Mouse (Mus musculus): Measurements from ENCODE around the gene Selenon. TPM values are rescaled to one million over a fixed set of nuclear protein-coding genes. Genes with fewer than 3 reads are reported as not detected.

Gene Selenon
- total and polyA plus RNA-seq, 2 experiments, result 0.74 to 2.4 TPM

DNA sequence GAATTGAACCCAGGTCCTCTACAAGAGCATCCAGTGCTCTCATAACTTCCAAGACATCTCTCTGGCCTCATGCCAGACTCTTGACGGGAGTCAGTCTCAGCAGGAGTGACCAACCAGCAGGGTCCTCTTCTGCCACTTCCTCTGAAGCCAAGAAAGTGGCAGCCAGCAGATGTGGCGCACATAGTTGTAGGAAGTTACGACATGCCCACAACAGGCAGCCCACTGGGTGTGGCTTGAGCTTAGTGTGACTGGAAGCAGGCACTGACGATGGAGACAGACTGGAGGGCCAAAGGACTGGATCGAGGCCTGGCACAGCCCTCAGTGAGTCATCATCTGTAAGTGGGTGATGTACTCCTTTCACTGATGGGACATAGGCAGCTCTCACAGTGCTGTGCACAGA, 37.0 kb upstream of the Selenon start:
- Histone ChIP-seq H3K27ac (replicated peaks; ENCODE audit: insufficient read depth, low read depth, low read length) (no peak overlapping the region), H3K36me3 (ENCODE audit: control insufficient read depth, insufficient read depth, low read length) (no peaks in the 10 kb centered on the region), H3K4me1 (ENCODE audit: control insufficient read depth, insufficient read depth, low read length) (peaks cover 3% of the 10 kb centered on the region), H3K79me2 (ENCODE audit: control insufficient read depth, insufficient read depth, low read length) (no peaks in the 10 kb centered on the region), H3K9ac (ENCODE audit: low read depth, low read length) (no peak overlapping the region), H3K4me3 (ENCODE audit: insufficient read depth, low read depth, low read length) (no peak overlapping the region), H3K27me3 (ENCODE audit: control insufficient read depth, insufficient read depth, low read length) (no peaks in the 10 kb centered on the region)
- no peak for DNase-seq (ENCODE audit: extremely low read depth, low read depth, low spot score)
- TF ChIP-seq POLR2A (IDR thresholded peaks at IDR 0.05; ENCODE audit: extremely low read depth, insufficient read depth, low read length), result no peak
- WGBS, result 86% methylated on average over 5 of the region's 5 CpGs

DNA sequence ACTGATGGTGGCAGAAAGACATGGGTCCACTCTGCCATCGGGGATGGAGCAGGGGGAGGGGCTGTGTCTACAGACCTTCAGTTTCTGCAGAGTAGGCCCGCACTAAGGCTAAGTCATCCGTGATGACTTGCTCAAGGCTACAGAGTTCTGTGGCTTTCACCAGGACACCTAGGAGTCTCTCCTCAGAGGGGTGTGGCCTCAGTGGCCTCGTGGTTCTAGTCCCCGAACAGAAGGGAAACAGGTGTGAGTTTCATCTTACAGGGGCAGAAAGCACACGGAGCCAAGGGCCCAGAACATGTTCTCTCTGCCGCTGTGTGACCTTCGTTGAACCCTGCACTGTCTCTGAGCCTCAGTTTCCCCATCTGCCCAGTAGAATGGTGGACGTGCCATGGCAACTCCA, 36.3 kb upstream of the Selenon start:
- Histone ChIP-seq H3K4me3 (ENCODE audit: insufficient read depth, low read depth, low read length) (no peak overlapping the region), H3K27ac (replicated peaks; ENCODE audit: insufficient read depth, low read depth, low read length) (no peak overlapping the region), H3K36me3 (ENCODE audit: control insufficient read depth, insufficient read depth, low read length) (no peaks in the 10 kb centered on the region), H3K27me3 (ENCODE audit: control insufficient read depth, insufficient read depth, low read length) (no peaks in the 10 kb centered on the region), H3K4me1 (ENCODE audit: control insufficient read depth, insufficient read depth, low read length) (peaks cover 3% of the 10 kb centered on the region), H3K9ac (ENCODE audit: low read depth, low read length) (no peak overlapping the region), H3K79me2 (ENCODE audit: control insufficient read depth, insufficient read depth, low read length) (no peaks in the 10 kb centered on the region)
- WGBS, result 90% methylated on average over 9 of the region's 9 CpGs
- no peak for DNase-seq (ENCODE audit: extremely low read depth, low read depth, low spot score)
- no peak for TF ChIP-seq POLR2A (IDR thresholded peaks at IDR 0.05; ENCODE audit: extremely low read depth, insufficient read depth, low read length)
- no peak for TF ChIP-seq CTCF (IDR thresholded peaks at IDR 0.05; ENCODE audit: low read depth, low read length)

DNA sequence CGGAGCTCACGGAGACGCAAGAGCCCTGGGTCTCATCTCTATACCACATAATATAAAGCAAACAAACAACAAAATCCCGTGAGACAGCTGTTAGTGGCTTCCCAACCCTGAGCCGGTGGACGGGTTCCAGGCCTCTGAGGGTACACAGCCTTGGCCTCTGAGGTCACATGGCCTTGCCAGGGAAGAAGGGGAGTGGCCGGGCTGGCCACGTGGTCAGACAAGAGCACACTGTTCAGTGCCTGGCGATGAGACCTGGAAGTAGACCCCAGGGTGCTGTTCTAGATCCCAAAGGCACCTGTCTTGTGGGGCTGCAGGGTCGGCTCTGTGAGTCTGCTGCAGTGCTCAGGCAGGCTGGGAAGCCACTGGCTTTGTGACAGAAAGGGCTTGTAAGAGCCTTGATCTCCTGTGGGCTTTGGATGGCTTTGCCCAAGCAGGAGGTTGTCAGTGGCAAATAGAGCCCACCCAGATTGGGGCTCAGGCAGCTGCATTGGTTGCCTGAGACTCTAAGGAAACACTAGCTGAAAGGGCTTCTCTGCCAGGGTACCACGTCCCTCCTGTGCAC, 35.8 kb upstream of the Selenon start:
- Histone ChIP-seq H3K4me1 (ENCODE audit: control insufficient read depth, insufficient read depth, low read length) (peaks cover 3% of the 10 kb centered on the region), H3K9ac (ENCODE audit: low read depth, low read length) (no peak overlapping the region), H3K79me2 (ENCODE audit: control insufficient read depth, insufficient read depth, low read length) (no peaks in the 10 kb centered on the region), H3K36me3 (ENCODE audit: control insufficient read depth, insufficient read depth, low read length) (no peaks in the 10 kb centered on the region), H3K27me3 (ENCODE audit: control insufficient read depth, insufficient read depth, low read length) (no peaks in the 10 kb centered on the region), H3K27ac (replicated peaks; ENCODE audit: insufficient read depth, low read depth, low read length) (no peak overlapping the region), H3K4me3 (ENCODE audit: insufficient read depth, low read depth, low read length) (no peak overlapping the region)
- WGBS, result 49% methylated on average over 11 of the region's 11 CpGs
- no peak for TF ChIP-seq CTCF (IDR thresholded peaks at IDR 0.05; ENCODE audit: low read depth, low read length)
- no peak for TF ChIP-seq POLR2A (IDR thresholded peaks at IDR 0.05; ENCODE audit: extremely low read depth, insufficient read depth, low read length)
- peak; percentile 55 for DNase-seq (ENCODE audit: extremely low read depth, low read depth, low spot score)

DNA sequence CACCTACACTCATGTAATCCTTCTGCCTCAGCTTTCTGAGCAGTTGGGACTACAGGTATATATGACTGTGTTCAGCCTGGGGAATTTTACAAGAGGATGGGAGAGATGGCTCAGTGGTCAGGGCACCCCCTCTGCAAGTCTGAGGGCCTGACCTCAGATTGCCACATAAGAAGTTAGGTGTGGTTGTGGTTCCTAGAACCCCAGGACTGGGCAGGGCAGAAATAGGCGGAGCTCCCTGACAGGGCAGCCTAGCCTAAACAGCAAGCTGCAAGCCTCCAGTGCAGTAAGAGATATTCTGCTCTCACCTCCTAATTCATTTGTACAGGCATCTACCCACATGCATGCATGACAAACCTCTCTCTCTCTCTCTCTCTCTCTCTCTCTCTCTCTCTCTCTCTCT, 34.7 kb upstream of the Selenon start:
- Histone ChIP-seq H3K79me2 (ENCODE audit: control insufficient read depth, insufficient read depth, low read length) (no peaks in the 10 kb centered on the region), H3K36me3 (ENCODE audit: control insufficient read depth, insufficient read depth, low read length) (no peaks in the 10 kb centered on the region), H3K9ac (ENCODE audit: low read depth, low read length) (no peak overlapping the region)

DNA sequence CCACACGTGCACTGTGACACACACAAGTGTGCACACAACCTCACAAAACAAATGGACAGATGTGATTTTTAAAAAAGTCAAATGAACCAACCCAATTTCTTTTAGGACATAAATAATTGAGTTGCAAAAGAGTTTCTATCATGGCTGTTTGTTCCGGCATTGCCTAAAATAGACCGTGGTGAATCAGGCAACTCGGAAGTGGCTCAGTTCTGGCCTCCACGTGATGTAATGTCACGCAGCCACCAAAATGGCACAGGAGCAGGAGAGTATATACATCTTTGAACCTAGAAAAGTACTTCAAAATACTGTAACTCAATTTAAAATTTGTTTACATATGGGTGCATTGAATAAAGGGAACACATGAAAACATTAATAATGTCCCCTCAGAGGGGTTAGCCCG, 34.2 kb upstream of the Selenon start:
- Histone ChIP-seq H3K4me3 (ENCODE audit: insufficient read depth, low read depth, low read length) (no peak overlapping the region), H3K36me3 (ENCODE audit: control insufficient read depth, insufficient read depth, low read length) (no peaks in the 10 kb centered on the region), H3K79me2 (ENCODE audit: control insufficient read depth, insufficient read depth, low read length) (no peaks in the 10 kb centered on the region), H3K4me1 (ENCODE audit: control insufficient read depth, insufficient read depth, low read length) (peaks cover 3% of the 10 kb centered on the region), H3K27me3 (ENCODE audit: control insufficient read depth, insufficient read depth, low read length) (no peaks in the 10 kb centered on the region), H3K9ac (ENCODE audit: low read depth, low read length) (no peak overlapping the region), H3K27ac (replicated peaks; ENCODE audit: insufficient read depth, low read depth, low read length) (no peak overlapping the region)
- TF ChIP-seq CTCF (IDR thresholded peaks at IDR 0.05; ENCODE audit: low read depth, low read length) (no peak), POLR2A (IDR thresholded peaks at IDR 0.05; ENCODE audit: extremely low read depth, insufficient read depth, low read length) (no peak)
- WGBS, result 86% methylated on average over 7 of the region's 7 CpGs
- no peak for DNase-seq (ENCODE audit: extremely low read depth, low read depth, low spot score)

More for the DNA sequence above, 34.7 kb upstream of the Selenon start:
- Histone ChIP-seq H3K27me3 (ENCODE audit: control insufficient read depth, insufficient read depth, low read length) (no peaks in the 10 kb centered on the region), H3K27ac (replicated peaks; ENCODE audit: insufficient read depth, low read depth, low read length) (no peak overlapping the region), H3K4me3 (ENCODE audit: insufficient read depth, low read depth, low read length) (no peak overlapping the region), H3K4me1 (ENCODE audit: control insufficient read depth, insufficient read depth, low read length) (peaks cover 3% of the 10 kb centered on the region)
- no peak for DNase-seq (ENCODE audit: extremely low read depth, low read depth, low spot score)
- 90% methylated on average over 1 of the region's 1 CpGs for WGBS
- TF ChIP-seq CTCF (IDR thresholded peaks at IDR 0.05; ENCODE audit: low read depth, low read length), result no peak
- TF ChIP-seq POLR2A (IDR thresholded peaks at IDR 0.05; ENCODE audit: extremely low read depth, insufficient read depth, low read length), result no peak

- Histone ChIP-seq H3K27ac (replicated peaks; ENCODE audit: insufficient read depth, low read depth, low read length) (no peak overlapping the region), H3K36me3 (ENCODE audit: control insufficient read depth, insufficient read depth, low read length) (no peaks in the 10 kb centered on the region), H3K27me3 (ENCODE audit: control insufficient read depth, insufficient read depth, low read length) (no peaks in the 10 kb centered on the region), H3K79me2 (ENCODE audit: control insufficient read depth, insufficient read depth, low read length) (no peaks in the 10 kb centered on the region), H3K4me3 (ENCODE audit: insufficient read depth, low read depth, low read length) (no peak overlapping the region), H3K4me1 (ENCODE audit: control insufficient read depth, insufficient read depth, low read length) (peaks cover 3% of the 10 kb centered on the region), H3K9ac (ENCODE audit: low read depth, low read length) (no peak overlapping the region)
- DNase-seq (ENCODE audit: extremely low read depth, low read depth, low spot score), result no peak
- TF ChIP-seq CTCF (IDR thresholded peaks at IDR 0.05; ENCODE audit: low read depth, low read length) (peak; percentile 66), POLR2A (IDR thresholded peaks at IDR 0.05; ENCODE audit: extremely low read depth, insufficient read depth, low read length) (no peak)
- WGBS, result 51% methylated on average over 3 of the region's 3 CpGs
Measured at GRCm38 (mm10) chr4:134583513-134583912, 31.5 kb upstream of the Selenon start.
